Mouse (Mus musculus): ENCODE measurements around the gene Gm28043. TPM values are rescaled to one million over a fixed set of nuclear protein-coding genes. Genes with fewer than 3 reads are reported as not detected.

Gm28043 gene
- total RNA-seq, 1 experiment: 10.2 TPM

GRCm38 (mm10) chr17:29669936-29670335 is 55.3 kb downstream of the Gm28043 start:
- Histone ChIP-seq H3K4me3 (ENCODE audit: insufficient read depth in 1 of 2, low read depth in 1 of 2, low read length in 2 of 2, poor library complexity in 1 of 2, severe bottlenecking in 1 of 2) (no peak overlapping the region), H3K4me1 (ENCODE audit: control insufficient read depth in 2 of 2, insufficient read depth in 2 of 2, low read length in 2 of 2, poor library complexity in 1 of 2) (peaks cover 4 to 7% of the 10 kb centered on the region in 2 experiments; a peak in 2 of 4 replicates), H3K9me3 (ENCODE audit: control insufficient read depth, insufficient read depth, low read depth, low read length) (no peaks in the 10 kb centered on the region), H3K27ac (ENCODE audit: insufficient read depth, low read depth, low read length, poor library complexity, severe bottlenecking) (no peak overlapping the region), H3K9ac (ENCODE audit: insufficient read depth, low read depth, low read length, poor library complexity, severe bottlenecking) (no peak overlapping the region), H3K36me3 (ENCODE audit: control insufficient read depth, insufficient read depth, low read length, poor library complexity, severe bottlenecking) (peaks cover 24% of the 10 kb centered on the region)
- in situ Hi-C loops (cut with MboI; ENCODE audit: low sequenced_read_pairs in 2 of 2, unreplicated experiment in 2 of 2): no loop called here
- TF ChIP-seq HCFC1 (IDR thresholded peaks at IDR 0.05; ENCODE audit: borderline replicate concordance, insufficient read depth, low read length): no peak
- TF ChIP-seq MAFK (IDR thresholded peaks at IDR 0.05; ENCODE audit: insufficient read depth, low read depth, low read length): no peak
- TF ChIP-seq CHD2 (IDR thresholded peaks at IDR 0.05; ENCODE audit: low read depth, low read length): no peak
- TF ChIP-seq ZC3H11A (IDR thresholded peaks at IDR 0.05; ENCODE audit: borderline replicate concordance, low read depth, low read length): no peak
- no peak for DNase-seq (ENCODE audit: low read depth, low spot score)

DNA sequence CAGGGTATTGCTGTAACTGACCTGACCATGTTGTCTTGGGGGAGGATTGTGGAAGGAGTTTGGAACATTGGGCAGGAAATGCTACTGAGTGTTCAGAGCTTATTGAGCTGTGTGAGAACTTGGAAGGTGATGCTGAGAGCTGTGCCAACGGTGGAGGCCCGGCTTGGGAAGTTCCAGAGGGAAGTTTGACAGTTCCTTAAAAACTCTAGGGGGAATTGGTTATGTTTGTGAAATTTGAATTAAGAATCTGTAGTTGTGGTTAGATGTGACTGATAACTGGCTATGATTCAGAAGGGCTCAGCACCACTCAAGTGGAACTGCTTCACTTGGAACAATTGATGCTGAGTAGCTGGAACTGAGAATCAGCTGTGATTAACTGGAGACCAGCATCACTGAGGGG is 56.3 kb downstream of the Gm28043 start:
- Histone ChIP-seq H3K4me3 (ENCODE audit: insufficient read depth in 1 of 2, low read depth in 1 of 2, low read length in 2 of 2, poor library complexity in 1 of 2, severe bottlenecking in 1 of 2) (no peak overlapping the region), H3K36me3 (ENCODE audit: control insufficient read depth, insufficient read depth, low read length, poor library complexity, severe bottlenecking) (peaks cover 33% of the 10 kb centered on the region), H3K9me3 (ENCODE audit: control insufficient read depth, insufficient read depth, low read depth, low read length) (no peaks in the 10 kb centered on the region), H3K9ac (ENCODE audit: insufficient read depth, low read depth, low read length, poor library complexity, severe bottlenecking) (no peak overlapping the region), H3K27ac (ENCODE audit: insufficient read depth, low read depth, low read length, poor library complexity, severe bottlenecking) (no peak overlapping the region), H3K4me1 (ENCODE audit: control insufficient read depth in 2 of 2, insufficient read depth in 2 of 2, low read length in 2 of 2, poor library complexity in 1 of 2) (peaks cover 4 to 7% of the 10 kb centered on the region in 2 experiments; a peak in 2 of 4 replicates)
- in situ Hi-C loops (cut with MboI; ENCODE audit: low sequenced_read_pairs in 2 of 2, unreplicated experiment in 2 of 2): no loop called here
- DNase-seq (ENCODE audit: low read depth, low spot score): no peak
- TF ChIP-seq HCFC1 (IDR thresholded peaks at IDR 0.05; ENCODE audit: borderline replicate concordance, insufficient read depth, low read length) (no peak), CHD2 (IDR thresholded peaks at IDR 0.05; ENCODE audit: low read depth, low read length) (no peak), ZC3H11A (IDR thresholded peaks at IDR 0.05; ENCODE audit: borderline replicate concordance, low read depth, low read length) (no peak), MAFK (IDR thresholded peaks at IDR 0.05; ENCODE audit: insufficient read depth, low read depth, low read length) (no peak), ZNF384 (IDR thresholded peaks at IDR 0.05; ENCODE audit: low read depth, low read length) (no peak)

GRCm38 (mm10) chr17:29673325-29673724 is 58.6 kb downstream of the Gm28043 start:
- no peak overlapping the region for H3K4me3 ChIP-seq (ENCODE audit: insufficient read depth in 1 of 2, low read depth in 1 of 2, low read length in 2 of 2, poor library complexity in 1 of 2, severe bottlenecking in 1 of 2)
- H3K9me3 ChIP-seq (ENCODE audit: control insufficient read depth, insufficient read depth, low read depth, low read length): no peaks in the 10 kb centered on the region
- DNase-seq (ENCODE audit: low read depth, low spot score): no peak
- H3K4me1 ChIP-seq (ENCODE audit: control insufficient read depth in 2 of 2, insufficient read depth in 2 of 2, low read length in 2 of 2, poor library complexity in 1 of 2): peaks cover 0 to under 1% of the 10 kb centered on the region in 2 experiments; a peak in 1 of 4 replicates
- peaks cover 42% of the 10 kb centered on the region for H3K36me3 ChIP-seq (ENCODE audit: control insufficient read depth, insufficient read depth, low read length, poor library complexity, severe bottlenecking)
- no peak overlapping the region for H3K9ac ChIP-seq (ENCODE audit: insufficient read depth, low read depth, low read length, poor library complexity, severe bottlenecking)
- in situ Hi-C loops (cut with MboI; ENCODE audit: low sequenced_read_pairs in 2 of 2, unreplicated experiment in 2 of 2): no loop called here
- TF ChIP-seq MAFK (IDR thresholded peaks at IDR 0.05; ENCODE audit: insufficient read depth, low read depth, low read length) (no peak), ZNF384 (IDR thresholded peaks at IDR 0.05; ENCODE audit: low read depth, low read length) (no peak), HCFC1 (IDR thresholded peaks at IDR 0.05; ENCODE audit: borderline replicate concordance, insufficient read depth, low read length) (no peak), CHD2 (IDR thresholded peaks at IDR 0.05; ENCODE audit: low read depth, low read length) (no peak), ZC3H11A (IDR thresholded peaks at IDR 0.05; ENCODE audit: borderline replicate concordance, low read depth, low read length) (no peak)
- no peak overlapping the region for H3K27ac ChIP-seq (ENCODE audit: insufficient read depth, low read depth, low read length, poor library complexity, severe bottlenecking)

GRCm38 (mm10) chr17:29678526-29678925 is 63.9 kb downstream of the Gm28043 start:
- no peak for DNase-seq (ENCODE audit: low read depth, low spot score)
- Histone ChIP-seq H3K4me1 (ENCODE audit: control insufficient read depth in 2 of 2, insufficient read depth in 2 of 2, low read length in 2 of 2, poor library complexity in 1 of 2) (no peaks in the 10 kb centered on the region), H3K27ac (ENCODE audit: insufficient read depth, low read depth, low read length, poor library complexity, severe bottlenecking) (no peak overlapping the region), H3K4me3 (ENCODE audit: insufficient read depth in 1 of 2, low read depth in 1 of 2, low read length in 2 of 2, poor library complexity in 1 of 2, severe bottlenecking in 1 of 2) (no peak overlapping the region), H3K9ac (ENCODE audit: insufficient read depth, low read depth, low read length, poor library complexity, severe bottlenecking) (no peak overlapping the region), H3K36me3 (ENCODE audit: control insufficient read depth, insufficient read depth, low read length, poor library complexity, severe bottlenecking) (peaks cover 67% of the 10 kb centered on the region), H3K9me3 (ENCODE audit: control insufficient read depth, insufficient read depth, low read depth, low read length) (no peaks in the 10 kb centered on the region)
- no peak for TF ChIP-seq HCFC1 (IDR thresholded peaks at IDR 0.05; ENCODE audit: borderline replicate concordance, insufficient read depth, low read length)
- TF ChIP-seq CHD2 (IDR thresholded peaks at IDR 0.05; ENCODE audit: low read depth, low read length): no peak
- TF ChIP-seq MAFK (IDR thresholded peaks at IDR 0.05; ENCODE audit: insufficient read depth, low read depth, low read length): no peak
- no peak for TF ChIP-seq ZC3H11A (IDR thresholded peaks at IDR 0.05; ENCODE audit: borderline replicate concordance, low read depth, low read length)
- TF ChIP-seq ZNF384 (IDR thresholded peaks at IDR 0.05; ENCODE audit: low read depth, low read length): no peak
- in situ Hi-C loops (cut with MboI; ENCODE audit: low sequenced_read_pairs in 2 of 2, unreplicated experiment in 2 of 2): no loop called here
